Mouse (Mus musculus) stomach, embryonic 14.5 days (tissue): ENCODE data around the gene Enah. TPM values are rescaled to one million over a fixed set of nuclear protein-coding genes. Genes with fewer than 3 reads are reported as not detected.

Experiments
- ATAC-seq: fragments of 200-750 bp; cut with Nextera tagmentation; 2 replicates; pipeline ENCODE4 v1.8.0; 2017; ENCODE audit warnings: low read depth, moderate TSS enrichment; ENCODE audit not compliant: insufficient number of reproducible peaks, insufficient read depth, low FRiP score
- H3K27ac ChIP-seq: fragments of 300-500 bp; sonication (generic); 2 replicates; pipeline ENCODE4 v1.5.1; 2014; ENCODE audit warnings: mild to moderate bottlenecking, low read length, moderate library complexity, mixed read lengths
- H3K27me3 ChIP-seq: fragments of 300-500 bp; sonication (generic); 2 replicates; pipeline ENCODE4 v1.6.1; 2014; ENCODE audit warnings: low read length, control low read depth, mixed read lengths; ENCODE audit not compliant: control insufficient read depth, insufficient read depth
- H3K36me3 ChIP-seq: fragments of 300-500 bp; sonication (generic); 2 replicates; pipeline ENCODE4 v1.6.1; 2014; ENCODE audit warnings: mild to moderate bottlenecking, control low read depth, low read length, moderate library complexity, mixed read lengths; ENCODE audit not compliant: control insufficient read depth, insufficient read depth
- H3K4me1 ChIP-seq: fragments of 300-500 bp; sonication (generic); 2 replicates; pipeline ENCODE4 v1.6.1; 2014; ENCODE audit warnings: low read length, control low read depth, mixed read lengths; ENCODE audit not compliant: control insufficient read depth, insufficient read depth
- H3K4me2 ChIP-seq: fragments of 300-500 bp; sonication (generic); replicated peaks from 2 replicates; pipeline ENCODE4 v1.6.1; 2014; ENCODE audit warnings: low read depth, low read length, control low read depth
- H3K4me3 ChIP-seq: fragments of 300-500 bp; sonication (generic); 2 replicates; pipeline ENCODE4 v1.5.1; 2014; ENCODE audit warnings: low read depth, low read length, control low read depth
- H3K9ac ChIP-seq: fragments of 300-500 bp; sonication (generic); replicated peaks from 2 replicates; pipeline ENCODE4 v1.6.1; 2014; ENCODE audit warnings: low read depth, mild to moderate bottlenecking, control low read depth, low read length, moderate library complexity, mixed read lengths
- H3K9me3 ChIP-seq: fragments of 300-500 bp; sonication (generic); 2 replicates; pipeline ENCODE4 v1.6.1; 2016; ENCODE audit warnings: low read depth, low read length, control low read depth; ENCODE audit not compliant: control insufficient read depth
- WGBS: fragments of 180-500 bp; shearing (Covaris S2); extraction: QIAGEN DNeasy Blood & Tissue Kit; methylation state at CpG from one replicate; pipeline ENCODE4 v1.1.7; 2014; 5-methylcytosine and 5-hydroxymethylcytosine counted together
- polyA plus RNA-seq: library from polyadenylated mRNA; unstranded; fragments of >200 nt; fragmentation: Nextera tagmentation; extraction: Ambion mirVana; gene quantifications from 2 replicates; pipeline ENCODE4 v1.2.1, GENCODE M21; 2014

The Enah gene
- polyA plus RNA-seq, 1 experiment from 2014 or later = 39.2 TPM

DNA sequence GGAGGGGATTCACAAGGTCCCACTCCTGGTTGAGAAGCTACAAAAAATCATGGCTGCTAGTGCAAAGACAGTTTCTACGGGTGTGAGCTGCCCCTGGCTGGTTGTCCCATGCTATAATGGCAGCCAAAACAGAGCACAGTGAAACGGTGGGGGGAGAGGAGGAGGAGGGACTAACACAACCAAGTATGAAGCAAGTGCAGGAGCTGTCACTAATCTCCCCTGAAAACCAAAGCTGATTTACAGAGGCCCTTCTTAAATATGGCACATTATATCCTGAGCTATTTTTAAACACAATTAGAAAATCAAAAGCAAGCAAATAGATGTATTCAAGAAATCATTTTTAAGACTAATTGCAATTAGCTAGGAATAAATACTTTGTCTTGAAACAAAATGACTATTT lies 32.6 kb downstream of the Enah start:
- no peaks in the 10 kb centered on the region for H3K27me3 ChIP-seq
- ATAC-seq = no peak
- H3K9ac ChIP-seq = no peak overlapping the region
- no peaks in the 10 kb centered on the region for H3K9me3 ChIP-seq
- 51% methylated on average over 2 of the region's 2 CpGs for WGBS
- no peak overlapping the region for H3K27ac ChIP-seq
- no peak overlapping the region for H3K4me3 ChIP-seq
- H3K36me3 ChIP-seq = no peaks in the 10 kb centered on the region
- no peak overlapping the region for H3K4me2 ChIP-seq
- 0 out of 2 replicates have a peak, but pooled peaks cover 4% of the 10 kb centered on the region for H3K4me1 ChIP-seq

DNA sequence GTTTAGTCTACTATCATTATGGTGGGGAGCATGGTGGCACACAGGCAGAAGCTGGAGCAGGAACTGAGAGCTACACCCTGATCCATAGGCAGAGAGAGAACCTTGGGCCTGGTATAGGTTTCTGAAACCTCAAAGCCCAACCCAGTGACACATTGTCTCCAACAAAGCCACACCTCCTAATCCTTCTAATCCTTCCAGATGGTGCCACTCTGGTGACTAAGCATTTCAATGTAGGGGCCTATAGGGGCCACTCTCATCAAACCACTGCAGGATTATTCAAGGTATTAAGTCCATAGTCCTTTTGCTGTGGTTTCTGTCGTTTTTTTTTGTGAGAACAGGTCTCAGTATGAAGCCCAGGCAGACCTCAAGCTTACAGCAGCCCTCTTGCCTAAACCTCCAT lies 33.9 kb downstream of the Enah start:
- no peak overlapping the region for H3K4me3 ChIP-seq
- H3K9me3 ChIP-seq = no peaks in the 10 kb centered on the region
- no peak for ATAC-seq
- H3K4me1 ChIP-seq = 0 out of 2 replicates have a peak, but pooled peaks cover 4% of the 10 kb centered on the region
- no peaks in the 10 kb centered on the region; the same call in 1 of the 2 replicates for H3K36me3 ChIP-seq
- H3K9ac ChIP-seq = no peak overlapping the region
- H3K27me3 ChIP-seq = no peaks in the 10 kb centered on the region
- 80% methylated on average over 1 of the region's 1 CpGs for WGBS
- H3K4me2 ChIP-seq = no peak overlapping the region
- no peak overlapping the region for H3K27ac ChIP-seq

DNA sequence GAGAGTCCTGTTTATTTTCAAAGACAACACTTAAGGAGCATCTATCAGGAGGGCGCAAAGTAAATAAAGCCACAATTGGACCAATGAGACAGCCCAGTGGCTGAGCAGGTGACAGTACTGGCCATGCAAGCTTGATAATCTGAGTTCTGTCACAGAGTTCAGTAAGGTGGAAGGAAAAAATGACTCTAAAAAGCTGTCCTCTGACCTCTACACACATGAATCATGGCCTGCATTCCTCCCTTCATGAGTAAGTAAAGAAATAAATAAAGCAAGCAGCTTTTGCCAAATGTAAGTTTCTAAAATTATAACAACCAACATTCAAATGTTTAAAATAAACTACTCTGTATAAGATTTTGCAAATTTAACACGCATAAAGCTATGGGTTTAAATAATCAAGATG lies 35.0 kb downstream of the Enah start:
- ATAC-seq = no peak
- no peak overlapping the region for H3K27ac ChIP-seq
- WGBS = 90% methylated on average over 2 of the region's 2 CpGs
- no peaks in the 10 kb centered on the region for H3K9me3 ChIP-seq
- 0 out of 2 replicates have a peak, but pooled peaks cover 4% of the 10 kb centered on the region for H3K4me1 ChIP-seq
- H3K36me3 ChIP-seq = no peaks in the 10 kb centered on the region; the same call in 1 of the 2 replicates
- H3K9ac ChIP-seq = no peak overlapping the region
- H3K4me2 ChIP-seq = no peak overlapping the region
- H3K27me3 ChIP-seq = no peaks in the 10 kb centered on the region
- no peak overlapping the region for H3K4me3 ChIP-seq

DNA sequence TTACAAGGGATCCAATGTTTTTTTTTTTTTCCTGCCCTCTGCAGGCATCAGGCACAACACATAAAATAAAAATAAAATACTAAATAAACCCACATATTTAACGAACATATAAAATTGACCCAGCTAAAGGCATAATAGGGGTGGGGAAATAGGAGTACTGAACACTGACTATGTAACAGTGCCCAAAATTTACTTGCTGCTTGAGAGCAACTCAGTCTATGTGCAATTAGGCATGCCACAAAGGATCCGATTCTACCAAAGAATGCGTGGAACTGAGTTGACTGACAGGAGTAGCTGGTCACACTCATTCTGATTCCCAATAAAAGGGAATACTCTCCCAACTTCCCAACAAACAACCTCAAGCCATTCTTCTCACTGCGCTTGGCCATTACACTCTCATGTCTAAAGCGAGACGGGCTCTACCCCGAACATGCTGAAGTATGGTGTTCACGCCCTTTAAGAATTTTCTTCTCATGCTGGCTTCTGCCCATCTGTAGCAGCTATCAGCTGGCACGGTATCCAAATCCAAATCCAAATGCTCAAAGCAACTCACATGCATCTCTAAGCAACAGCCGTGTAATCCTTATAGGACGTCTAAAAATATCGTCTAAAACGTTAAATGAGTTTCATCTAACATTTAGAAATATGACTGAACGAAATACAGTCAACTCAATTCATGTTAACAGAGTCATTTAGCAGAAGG lies 39.6 kb downstream of the Enah start:
- Histone ChIP-seq H3K9ac (no peak overlapping the region), H3K4me1 (no peaks in the 10 kb centered on the region), H3K4me3 (no peak overlapping the region), H3K27ac (no peak overlapping the region), H3K36me3 (no peaks in the 10 kb centered on the region; the same call in 1 of the 2 replicates), H3K4me2 (no peak overlapping the region), H3K9me3 (no peaks in the 10 kb centered on the region), H3K27me3 (no peaks in the 10 kb centered on the region)
- ATAC-seq = no peak
- WGBS = 91% methylated on average over 14 of the region's 14 CpGs

DNA sequence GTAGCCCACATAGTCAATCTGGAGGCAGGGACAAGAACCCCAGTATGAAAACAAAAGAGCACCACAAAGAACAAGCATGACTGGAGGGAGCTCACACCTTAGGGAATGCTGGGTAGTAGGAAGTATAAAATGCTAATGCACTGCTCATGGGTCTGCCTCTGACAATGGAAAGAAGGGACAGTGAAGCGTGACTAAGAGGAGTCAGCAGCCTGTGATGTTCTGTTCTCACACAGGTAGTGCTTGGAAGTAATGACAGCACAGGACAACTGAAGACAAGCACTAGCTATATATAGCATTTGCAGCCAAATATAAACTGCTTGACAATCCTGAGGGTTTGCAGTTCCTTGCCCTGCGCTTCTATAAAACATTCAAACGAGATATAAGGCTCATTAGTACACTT lies 44.3 kb downstream of the Enah start:
- Histone ChIP-seq H3K4me2 (no peak overlapping the region), H3K36me3 (no peaks in the 10 kb centered on the region), H3K4me1 (no peaks in the 10 kb centered on the region), H3K9ac (no peak overlapping the region), H3K27me3 (no peaks in the 10 kb centered on the region), H3K4me3 (no peak overlapping the region), H3K27ac (no peak overlapping the region), H3K9me3 (no peaks in the 10 kb centered on the region)
- no peak for ATAC-seq
- 66% methylated on average over 3 of the region's 3 CpGs for WGBS

DNA sequence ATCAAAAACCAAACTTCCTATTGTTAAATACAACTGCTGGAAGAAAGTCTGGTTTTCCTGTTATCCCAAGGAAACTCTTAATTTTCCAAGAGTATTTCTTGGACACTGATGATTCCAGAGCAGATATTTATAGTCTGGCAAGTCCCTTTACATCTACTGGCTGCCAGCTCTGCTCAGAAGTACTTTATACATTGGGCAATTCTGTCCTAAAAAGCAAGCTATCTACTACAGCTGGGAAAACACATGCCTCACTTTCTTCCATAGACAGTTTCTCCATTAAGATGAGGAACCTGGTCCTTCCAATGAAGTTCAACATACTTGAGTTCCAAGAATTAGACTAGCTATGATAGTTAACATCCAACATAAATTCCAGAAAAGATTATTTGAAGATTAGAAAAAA lies 44.9 kb downstream of the Enah start:
- Histone ChIP-seq H3K27ac (no peak overlapping the region), H3K9ac (no peak overlapping the region), H3K4me1 (no peaks in the 10 kb centered on the region), H3K4me3 (no peak overlapping the region), H3K9me3 (no peaks in the 10 kb centered on the region), H3K27me3 (no peaks in the 10 kb centered on the region), H3K36me3 (no peaks in the 10 kb centered on the region), H3K4me2 (no peak overlapping the region)
- no peak for ATAC-seq

DNA sequence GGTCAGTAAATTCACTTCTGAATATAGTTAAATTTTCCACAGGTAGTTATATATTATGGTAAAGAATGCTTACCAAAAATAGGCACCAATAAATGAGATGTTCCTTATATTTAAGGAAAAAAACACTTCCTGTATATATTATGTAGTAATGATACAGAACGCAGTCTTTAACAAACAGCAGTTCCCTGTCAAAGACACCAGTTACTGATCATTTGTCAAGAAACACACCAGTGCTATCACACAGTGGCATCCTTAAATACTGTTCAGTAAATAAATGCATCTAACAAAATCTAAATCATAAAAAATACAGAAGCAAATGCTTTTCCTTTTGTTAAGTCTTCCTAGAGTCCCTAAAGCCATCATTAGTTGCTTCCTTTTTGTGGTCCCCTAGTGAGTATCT lies 54.5 kb downstream of the Enah start:
- H3K36me3 ChIP-seq = no peaks in the 10 kb centered on the region; the same call in 1 of the 2 replicates
- H3K9ac ChIP-seq = no peak overlapping the region
- WGBS = 70% methylated on average over 1 of the region's 1 CpGs
- H3K4me2 ChIP-seq = no peak overlapping the region
- H3K4me1 ChIP-seq = no peaks in the 10 kb centered on the region
- H3K27me3 ChIP-seq = no peaks in the 10 kb centered on the region
- no peaks in the 10 kb centered on the region for H3K9me3 ChIP-seq
- H3K4me3 ChIP-seq = no peak overlapping the region
- ATAC-seq = no peak
- no peak overlapping the region for H3K27ac ChIP-seq

DNA sequence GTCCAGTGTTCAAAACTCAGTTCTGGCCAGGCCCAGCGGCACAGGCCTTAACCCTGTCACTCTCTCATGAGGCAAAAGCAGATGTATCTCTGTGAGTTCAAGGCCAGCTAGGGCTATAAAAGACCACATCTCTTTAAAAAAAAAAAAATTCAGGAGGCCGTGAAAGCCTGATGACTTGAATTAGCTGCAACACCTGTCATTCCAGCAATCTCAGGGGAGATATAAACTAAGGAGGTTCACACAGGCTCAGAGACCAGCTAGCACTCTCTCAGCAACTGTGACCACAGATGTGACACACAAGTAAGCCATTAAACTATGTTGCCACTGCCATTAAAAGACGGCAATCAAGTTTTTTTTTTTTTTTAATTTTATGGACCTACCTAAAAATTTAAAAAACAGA lies 56.0 kb downstream of the Enah start:
- no peak overlapping the region for H3K4me3 ChIP-seq
- no peaks in the 10 kb centered on the region for H3K27me3 ChIP-seq
- H3K36me3 ChIP-seq = no peaks in the 10 kb centered on the region; the same call in 1 of the 2 replicates
- WGBS = 76% methylated on average over 3 of the region's 3 CpGs
- no peaks in the 10 kb centered on the region for H3K9me3 ChIP-seq
- H3K4me1 ChIP-seq = no peaks in the 10 kb centered on the region
- H3K27ac ChIP-seq = no peak overlapping the region
- H3K9ac ChIP-seq = no peak overlapping the region
- ATAC-seq = no peak
- no peak overlapping the region for H3K4me2 ChIP-seq

DNA sequence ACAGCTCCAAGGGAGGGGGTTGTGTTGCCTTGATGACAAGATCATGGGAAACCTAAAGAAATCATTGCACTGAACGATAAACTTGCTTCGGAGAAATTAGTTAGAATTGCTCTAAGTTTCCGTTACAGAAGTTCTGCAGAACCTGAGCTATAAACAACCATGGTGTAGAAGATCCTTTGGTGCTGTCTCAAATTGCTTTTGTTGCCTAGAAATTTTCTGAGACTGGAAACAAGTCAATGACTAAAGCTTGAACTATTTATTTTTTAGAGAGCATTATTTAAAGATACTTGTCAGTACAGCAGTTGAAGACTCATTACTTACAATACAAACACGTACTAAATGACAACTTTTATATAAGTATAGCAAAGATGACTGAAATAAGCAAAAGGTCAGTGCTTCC lies 56.4 kb downstream of the Enah start:
- Histone ChIP-seq H3K4me1 (no peaks in the 10 kb centered on the region), H3K27me3 (no peaks in the 10 kb centered on the region), H3K4me2 (no peak overlapping the region), H3K9me3 (no peaks in the 10 kb centered on the region), H3K4me3 (no peak overlapping the region), H3K9ac (no peak overlapping the region), H3K27ac (no peak overlapping the region), H3K36me3 (no peaks in the 10 kb centered on the region; the same call in 1 of the 2 replicates)
- 77% methylated on average over 4 of the region's 4 CpGs for WGBS
- ATAC-seq = no peak
